Mouse (Mus musculus) cerebellum, adult 11-12 months (tissue): Measurements from ENCODE around the gene Pth1r.
A peak's percentile ranks its signal among the peaks of the same experiment; 100 is the strongest.
"Not testable (repeated sequence)": the region's sequence is repeated elsewhere in the genome, so short reads cannot be mapped to it uniquely, and the experiment has no call there.

ENCODE experiments used
- DNase-seq: peaks from one replicate; pipeline ENCODE4 v3.0.0; 2022

Pth1r gene

DNA sequence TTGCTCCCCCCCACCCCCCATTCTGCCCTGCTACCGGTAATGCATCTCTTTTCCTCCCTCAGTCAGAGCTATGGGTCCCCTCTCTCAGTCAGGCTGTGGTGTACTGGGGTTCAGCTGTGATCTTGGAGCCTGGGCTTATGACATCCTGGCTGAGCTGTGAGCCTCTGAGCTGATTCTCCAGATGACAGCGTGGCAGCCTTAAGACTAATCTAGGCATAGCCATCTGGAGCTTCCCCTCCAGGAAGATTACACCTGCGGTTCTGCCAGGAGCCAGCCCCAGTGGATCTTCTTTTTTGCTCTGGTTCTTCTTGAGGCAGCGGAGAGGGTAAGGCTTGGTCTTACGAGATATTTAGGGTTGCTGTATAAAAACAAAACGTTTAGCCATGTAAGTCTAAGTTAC is 34.9 kb downstream of the Pth1r start:
- DNase-seq, result no peak

DNA sequence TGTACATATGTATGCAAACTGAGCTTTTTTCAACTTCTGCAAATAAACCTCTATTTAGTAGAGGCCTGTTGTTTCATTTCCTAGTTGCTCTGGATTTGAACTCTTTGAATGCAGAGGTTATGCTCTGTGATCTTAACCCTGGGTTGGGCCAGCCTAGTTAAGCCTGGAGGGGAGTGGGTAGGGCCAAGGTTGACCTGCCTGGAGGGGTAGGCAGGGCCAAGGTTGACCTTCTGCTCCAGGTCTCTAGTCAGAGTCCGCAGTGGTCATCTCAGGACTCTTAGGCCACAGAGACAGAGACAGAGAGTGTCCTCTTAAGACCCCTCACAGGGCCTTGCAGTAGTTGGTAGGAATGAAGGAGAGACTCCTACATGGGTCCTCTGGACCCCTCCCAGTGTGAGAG is 35.4 kb downstream of the Pth1r start:
- peak; percentile 4 for DNase-seq

DNA sequence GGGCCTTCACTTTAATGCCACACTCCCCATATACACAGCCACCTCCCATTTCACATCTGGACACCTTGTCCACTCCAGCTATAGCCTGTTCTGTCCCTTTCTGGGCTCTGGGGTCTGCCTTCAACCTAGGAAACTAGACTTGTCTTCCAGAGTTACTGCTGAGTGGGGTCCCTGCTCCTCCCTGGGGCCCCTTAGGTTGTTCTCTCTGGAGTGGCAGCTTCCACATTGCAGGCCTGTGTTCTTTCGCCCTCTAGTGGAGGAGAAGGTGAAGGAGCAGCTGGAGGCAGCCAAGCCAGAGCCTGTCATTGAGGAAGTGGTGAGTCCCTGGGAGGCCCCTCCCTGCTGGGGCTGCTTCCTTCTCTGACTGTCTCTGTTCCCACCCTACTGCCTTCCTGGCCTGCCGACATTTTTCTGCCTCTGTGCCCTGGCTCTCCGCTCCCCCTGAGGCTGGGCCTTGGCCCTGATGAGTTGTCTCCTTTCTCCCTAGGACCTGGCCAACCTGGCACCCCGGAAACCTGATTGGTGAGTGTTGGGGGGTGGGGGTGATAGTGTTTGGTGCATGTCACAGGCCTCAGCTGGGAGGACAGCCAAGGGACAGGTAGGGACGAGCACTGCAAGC is 37.2 kb downstream of the Pth1r start:
- DNase-seq, result peak; percentile 74

DNA sequence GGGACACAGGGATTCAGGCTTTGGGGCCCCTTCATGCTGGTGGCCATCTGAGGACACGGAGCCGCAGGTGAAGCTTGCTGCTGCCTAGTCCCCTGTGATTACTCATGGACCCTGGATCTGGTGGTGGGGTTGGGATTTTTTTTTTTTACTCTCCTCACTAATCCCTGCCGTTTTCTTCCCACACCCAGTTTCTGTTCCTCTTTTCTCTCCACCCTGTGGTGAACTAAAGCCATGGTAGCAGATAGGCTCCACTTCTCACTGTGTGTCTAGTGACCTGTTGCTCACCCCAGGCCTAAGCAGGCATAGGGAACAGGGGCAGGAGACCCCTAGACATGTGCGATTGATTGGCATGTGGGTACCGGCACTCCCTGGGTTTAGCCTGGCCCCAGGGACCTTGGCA is 40.2 kb downstream of the Pth1r start:
- DNase-seq, result no peak

DNA sequence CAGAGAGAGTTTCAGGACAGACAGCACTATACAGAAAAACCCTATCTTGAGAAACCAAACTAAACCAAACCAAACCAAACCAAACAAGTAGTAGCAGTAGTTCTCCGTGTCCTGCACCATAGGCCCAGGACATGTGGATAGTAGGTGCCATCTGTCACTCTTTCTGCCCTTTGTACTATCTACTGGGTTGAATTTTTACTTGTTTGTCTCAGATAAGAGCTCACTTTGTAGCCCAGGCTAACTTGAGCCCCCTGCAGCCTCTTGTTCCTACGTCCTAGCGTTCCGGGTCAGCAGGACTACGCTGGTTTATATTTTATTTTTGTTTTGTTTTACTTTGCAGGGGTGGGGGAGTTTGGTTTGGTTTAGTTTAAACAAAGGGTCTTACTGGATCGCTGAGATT is 43.0 kb downstream of the Pth1r start:
- DNase-seq, result no peak

DNA sequence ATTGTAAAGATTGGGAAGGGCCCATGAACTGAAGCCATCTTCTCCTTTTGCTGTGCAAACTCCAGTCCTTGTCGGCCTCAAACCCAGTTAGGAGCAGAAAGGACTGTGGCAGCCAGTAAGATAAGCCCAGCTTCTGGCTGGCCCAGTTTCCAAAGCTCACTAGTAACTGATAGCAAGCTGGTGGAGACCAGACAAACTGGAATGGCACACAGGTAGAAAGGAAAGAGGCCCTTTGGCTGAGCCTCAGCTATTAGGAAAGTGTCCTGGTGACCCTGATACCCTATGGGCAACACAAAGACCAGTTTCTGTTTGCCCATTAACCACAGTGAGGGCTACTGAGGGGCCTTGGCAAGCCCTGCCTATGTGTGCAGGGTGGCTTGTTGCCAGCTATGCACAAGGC is 44.1 kb downstream of the Pth1r start:
- DNase-seq, result no peak

DNA sequence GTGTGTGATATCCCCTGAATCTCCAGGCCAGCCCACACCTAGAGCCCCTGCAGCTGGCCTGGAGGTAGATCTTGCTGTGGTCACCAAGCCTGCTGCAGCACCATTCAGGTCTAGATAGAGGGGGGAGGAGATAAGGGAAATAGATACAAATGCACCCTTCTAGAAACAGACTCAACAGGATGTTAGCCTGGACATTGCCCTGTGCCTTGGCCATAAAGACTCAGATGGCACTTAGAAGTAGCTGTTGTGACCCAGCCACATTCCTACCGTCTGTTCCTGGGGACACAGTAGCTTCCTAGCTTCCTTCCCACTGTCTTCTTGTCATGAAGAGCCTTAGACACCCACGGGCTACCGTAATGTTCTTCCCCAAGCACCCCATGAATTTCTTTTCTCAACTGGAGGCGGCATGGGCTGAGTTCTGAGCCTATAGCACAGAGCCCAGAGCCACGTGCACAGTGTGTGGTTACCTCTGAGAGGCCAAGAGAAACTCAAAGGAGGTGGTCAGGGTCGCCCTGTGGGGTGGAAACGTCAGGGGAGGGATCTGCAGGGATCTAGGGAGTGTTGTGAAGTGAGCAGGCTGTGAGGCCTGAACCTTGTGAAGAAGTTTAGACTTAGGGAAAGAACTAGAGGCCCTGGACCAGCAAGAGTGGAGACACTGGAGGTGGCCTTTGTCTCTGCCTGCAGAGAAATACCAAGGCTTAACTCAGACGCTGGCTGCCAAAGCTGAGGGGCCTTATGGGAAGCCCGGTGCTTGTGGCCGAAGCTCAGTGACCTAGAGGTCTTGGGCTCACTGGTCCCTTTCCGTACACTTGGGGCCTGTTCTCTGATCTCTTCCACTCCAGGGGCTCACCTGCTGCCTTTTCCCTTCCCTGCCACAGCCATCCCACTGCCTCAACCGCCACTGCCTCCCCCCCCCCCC is 45.6 kb downstream of the Pth1r start:
- DNase-seq, result no peak

DNA sequence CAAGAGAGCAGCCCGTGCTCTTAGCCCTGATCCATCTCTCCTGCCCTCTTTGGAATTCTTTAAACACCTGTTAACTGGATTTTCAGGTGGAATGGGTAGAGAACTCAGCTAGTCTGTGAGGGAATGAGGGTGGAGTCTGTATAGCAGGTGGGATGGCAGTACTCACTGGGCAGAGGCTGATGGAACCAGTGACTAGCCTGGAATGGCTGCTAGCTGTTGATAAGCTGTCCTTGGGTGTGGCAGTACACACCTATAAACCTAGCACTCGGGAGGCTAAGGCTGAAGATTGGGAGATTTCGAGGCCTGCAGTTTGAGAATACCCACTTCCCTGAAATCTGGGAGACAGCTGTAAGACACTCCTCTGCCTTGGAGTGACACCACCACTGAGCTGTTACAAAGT is 47.4 kb downstream of the Pth1r start:
- no peak for DNase-seq

DNA sequence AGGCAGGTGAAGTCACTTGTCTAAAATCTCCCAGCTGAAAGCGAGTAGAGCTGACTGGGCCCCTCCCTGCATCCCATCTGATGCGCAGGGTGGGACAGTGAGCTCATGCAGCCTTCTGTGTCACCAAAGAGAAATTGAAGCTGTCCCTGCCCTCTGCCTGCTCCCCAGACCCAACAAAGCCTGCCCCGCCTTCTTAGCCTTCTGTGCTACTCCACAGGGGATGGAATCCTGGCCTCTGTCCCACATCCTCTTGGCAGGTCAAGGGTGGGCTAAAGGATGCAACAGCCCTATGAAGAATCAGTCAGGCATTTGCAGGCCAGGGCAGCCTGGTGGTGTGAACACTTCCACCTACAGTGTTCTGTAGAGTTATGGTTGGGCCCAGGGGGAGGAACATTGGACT is 49.5 kb downstream of the Pth1r start:
- DNase-seq, result peak; percentile 64

DNA sequence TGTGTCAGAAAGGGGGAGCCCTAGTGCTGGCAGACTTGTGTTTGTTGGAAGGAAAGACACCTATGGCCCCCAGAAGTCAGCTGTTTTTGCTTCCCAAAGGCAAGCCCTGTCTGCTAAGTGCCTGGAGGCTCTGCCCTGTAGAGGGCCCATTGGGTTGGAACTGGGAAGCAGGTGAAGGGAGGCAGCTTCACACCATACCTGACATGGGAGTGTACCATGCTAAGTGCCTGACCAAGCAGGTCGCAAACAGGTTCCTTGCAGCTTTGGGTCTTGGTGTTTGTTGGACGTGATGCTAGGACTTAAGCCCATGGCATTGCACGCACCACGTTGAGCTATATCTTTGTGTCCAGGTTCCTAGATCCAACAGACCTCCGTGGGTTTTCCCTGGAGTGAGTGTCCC is 50.5 kb downstream of the Pth1r start:
- DNase-seq, result no peak

DNA sequence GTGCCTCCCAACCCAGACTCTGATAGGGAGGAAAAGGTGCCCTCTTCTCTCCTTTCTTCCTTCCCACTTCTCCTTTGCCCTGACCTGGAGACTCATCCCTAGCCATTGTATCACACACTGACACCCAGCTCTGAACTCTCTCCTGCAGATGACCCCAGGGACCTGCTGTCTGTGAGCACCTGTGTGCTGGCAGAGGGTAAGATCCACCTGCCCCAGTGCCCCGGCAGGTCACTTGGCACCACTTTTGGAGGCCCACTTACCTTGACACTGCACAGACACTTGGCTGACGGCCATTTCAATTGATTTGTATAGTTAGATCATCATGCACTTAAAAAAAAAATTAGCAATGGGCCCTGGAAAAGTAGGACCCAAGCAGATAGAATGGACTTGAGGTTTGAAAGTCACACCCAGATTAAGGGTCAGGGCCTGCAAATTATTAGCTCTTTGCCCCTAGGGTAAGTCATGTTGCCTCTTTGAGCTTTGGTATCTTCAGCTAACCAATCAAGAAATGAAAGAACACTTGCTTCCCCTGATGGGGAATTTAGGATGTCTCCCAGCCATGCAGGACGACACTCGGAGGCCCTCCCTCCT is 51.7 kb downstream of the Pth1r start:
- no peak for DNase-seq

DNA sequence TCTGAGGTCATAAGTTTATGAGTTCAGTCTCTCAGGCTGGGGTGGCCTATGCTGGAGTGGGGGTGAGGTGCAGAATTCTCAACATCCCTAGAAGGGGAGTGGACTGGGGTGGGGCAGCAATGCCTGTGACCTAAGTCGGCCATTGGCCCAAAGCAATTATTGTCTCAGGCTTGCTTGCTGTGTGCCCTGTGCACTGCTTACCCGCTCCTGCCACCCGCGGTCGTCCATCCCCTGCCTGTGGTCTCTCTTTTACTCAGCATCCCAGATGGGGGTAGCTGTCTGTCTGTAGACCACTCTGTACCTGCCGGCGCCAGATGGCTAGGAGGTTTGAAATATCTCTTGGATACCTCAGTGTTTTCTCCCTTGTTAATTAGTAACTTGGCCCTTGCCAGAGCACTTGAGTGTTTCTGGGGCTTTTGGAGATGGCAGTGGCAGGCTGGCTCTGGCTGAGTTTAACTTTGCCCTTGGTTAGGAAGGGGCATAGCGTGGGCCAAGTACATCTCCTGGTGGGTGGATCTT is 57.6 kb downstream of the Pth1r start:
- no peak for DNase-seq

DNA sequence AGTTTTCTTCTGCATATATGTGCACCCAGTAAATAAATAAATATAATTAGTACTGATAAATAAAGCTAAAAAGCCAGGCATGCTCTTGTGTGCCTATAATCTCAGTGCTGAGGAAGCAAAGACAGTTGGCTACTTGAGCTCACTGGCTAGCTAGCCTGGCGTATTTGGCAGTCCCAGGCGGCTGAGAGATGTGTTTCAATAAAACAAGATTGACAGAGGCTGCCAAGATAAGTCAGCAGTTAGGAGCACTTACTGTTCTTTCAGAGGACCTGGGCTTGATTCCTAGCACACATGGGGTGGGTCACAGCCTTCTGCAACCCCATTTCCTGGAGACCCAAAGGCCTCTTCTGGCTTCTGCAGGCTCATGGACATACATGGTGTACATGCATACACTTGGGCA is 59.1 kb downstream of the Pth1r start:
- DNase-seq, result no peak

DNA sequence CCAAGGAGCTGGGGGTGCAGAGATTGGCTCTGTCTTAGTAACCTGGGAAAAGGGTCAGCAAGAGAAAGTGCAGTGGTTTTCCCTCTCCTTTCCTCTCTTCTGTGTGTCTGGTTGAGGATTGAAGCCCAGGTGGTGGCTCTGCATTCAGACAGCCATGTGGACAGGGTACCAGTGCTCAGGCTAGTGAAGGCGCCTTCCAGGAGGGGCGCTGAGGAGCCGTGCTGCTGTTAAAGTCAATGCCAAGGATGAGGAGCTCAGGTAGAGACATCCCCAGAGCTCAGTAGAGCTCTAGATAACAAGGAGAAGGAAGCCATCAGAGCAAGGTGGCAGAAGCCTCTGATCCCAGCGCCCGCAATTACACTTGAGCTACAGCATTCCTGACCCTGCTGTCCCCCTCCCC is 59.9 kb downstream of the Pth1r start:
- DNase-seq, result no peak

DNA sequence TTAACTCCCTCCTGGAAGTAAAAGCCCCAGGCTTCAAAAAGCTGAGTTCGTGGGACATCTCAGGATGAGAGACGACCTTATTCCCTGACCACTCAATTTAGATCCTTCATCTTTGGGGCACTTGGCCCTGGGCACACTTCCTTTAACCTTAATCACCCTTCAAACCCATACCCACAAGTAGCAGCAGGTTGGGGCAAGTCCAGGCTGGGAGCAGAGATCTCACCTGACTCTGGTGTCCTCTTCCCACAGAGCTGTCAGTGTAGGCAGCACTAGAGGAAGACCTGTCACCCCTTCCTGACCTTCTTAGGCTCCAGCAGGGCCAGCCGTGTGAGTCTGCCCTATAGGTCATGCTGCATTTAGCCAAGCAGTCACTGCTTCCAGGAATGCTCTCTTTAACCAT is 60.5 kb downstream of the Pth1r start:
- DNase-seq, result no peak

DNA sequence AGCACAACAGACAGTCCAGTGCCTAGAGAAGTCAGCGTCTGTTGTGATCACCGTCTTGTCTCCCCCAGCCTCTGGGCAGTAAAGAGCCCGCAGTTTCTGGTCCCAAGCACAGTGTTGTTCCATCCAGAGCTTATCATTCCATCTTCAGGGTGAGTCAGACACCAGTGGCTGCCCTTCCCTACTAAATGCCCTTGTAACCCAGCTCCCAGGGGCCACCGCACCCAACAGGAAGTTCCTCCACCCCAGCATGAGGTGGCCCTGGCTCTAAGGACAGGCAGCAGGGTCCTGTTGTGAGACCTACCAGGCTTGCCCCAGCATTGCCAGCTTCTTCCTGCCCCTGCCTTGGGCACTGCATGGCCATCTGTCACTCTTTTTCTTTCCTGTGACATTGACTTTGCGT is 61.4 kb downstream of the Pth1r start:
- no peak for DNase-seq

DNA sequence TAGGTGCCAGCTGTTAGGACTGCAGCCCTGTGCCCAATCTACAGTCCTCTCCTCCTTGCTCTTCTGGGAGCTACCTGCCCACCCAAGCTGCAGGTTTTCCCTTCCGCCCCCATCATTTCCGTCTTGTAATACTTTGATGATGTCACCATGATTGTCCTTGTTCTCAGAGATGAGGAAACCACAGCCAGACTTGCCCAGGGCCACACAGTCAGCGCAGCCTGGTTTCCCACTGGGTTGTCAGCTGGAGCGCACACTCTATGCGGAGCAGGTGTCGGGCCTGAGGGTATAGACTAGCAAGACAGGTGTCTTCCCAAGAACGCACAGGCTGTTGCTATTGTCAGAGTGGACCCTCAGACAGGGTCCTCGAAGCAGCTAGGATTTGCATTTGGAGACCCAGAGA is 61.8 kb downstream of the Pth1r start:
- DNase-seq, result no peak

DNA sequence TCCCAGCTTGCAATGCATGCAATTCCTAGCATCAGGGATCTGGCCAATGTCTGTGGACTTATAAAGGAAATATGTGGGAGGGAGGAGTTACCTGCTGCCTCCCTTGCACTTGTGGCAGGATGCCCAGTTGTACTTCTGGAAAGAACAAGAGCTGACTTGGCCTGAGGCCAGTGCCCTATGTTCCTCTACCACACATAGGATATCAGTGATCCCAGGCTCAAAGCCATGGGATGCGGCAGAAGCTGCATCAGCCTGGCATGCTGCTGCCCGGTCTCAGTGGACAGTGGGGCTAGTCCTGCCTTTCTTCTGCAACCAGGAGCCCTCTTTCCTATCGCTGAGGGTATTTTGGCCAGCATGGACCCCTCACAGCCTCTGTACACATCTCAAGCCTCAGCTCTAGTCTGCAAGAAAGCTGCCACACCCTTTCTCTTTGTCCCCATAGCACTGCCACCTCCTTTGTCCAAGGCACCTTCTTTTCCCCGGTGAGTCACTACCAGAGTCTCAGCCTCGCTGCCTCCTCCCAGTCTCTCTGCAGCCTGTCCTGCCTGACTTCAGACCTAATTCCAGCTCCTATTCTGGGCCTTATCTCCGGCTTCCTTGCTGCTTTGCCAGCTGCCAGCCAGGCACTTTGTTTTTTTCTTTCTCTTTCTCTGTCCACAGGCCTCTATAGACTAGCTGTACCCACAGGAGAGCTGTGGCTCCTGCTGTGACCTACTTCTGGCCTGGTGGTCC is 62.7 kb downstream of the Pth1r start:
- DNase-seq, result peak; percentile 91

DNA sequence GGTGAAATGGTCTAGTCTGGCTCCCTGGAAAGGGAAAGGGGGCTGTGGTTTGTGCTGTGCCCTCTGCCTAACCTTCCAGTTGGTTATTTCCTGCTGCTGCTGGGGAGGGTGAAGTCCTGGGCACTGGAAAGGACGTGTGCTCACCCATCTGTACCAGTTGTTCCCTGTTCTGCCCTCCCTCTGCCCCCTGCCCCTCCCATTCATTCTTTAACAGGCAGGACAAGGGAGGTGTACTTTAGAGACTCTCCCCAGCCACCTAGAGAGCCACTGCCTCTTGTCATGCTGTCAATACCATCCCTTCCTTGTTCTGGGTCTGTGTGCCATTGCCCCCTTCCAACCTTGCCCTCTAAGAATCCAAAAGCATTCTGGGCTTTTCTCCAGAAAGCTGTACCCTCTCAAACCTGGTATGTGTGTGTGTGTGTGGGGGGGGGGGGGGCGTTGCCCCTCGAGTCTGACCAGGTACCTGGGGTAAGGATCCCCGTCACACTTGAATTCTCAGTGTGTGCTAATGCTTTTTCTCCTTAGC is 63.3 kb downstream of the Pth1r start:
- no peak for DNase-seq

DNA sequence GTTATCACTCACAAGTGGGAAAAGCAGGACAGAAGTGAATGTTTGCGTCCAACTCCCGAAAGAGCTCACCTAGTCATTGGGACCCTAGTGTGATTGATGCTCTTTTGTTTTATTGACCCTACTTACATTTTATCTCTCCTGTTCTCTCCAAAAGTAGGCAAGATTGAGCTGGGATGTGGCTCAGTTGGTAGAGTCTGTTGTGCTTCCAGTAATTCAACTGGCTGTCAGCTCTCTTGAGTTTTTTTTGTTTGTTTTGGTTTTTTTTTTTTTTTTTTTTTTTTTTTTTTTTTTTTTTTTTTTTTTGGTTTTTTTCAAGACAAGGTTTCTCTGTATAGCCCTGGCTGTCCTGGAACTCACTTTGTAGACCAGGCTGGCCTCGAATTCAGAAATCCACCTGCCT is 64.2 kb downstream of the Pth1r start:
- DNase-seq, result not testable (repeated sequence)

DNA sequence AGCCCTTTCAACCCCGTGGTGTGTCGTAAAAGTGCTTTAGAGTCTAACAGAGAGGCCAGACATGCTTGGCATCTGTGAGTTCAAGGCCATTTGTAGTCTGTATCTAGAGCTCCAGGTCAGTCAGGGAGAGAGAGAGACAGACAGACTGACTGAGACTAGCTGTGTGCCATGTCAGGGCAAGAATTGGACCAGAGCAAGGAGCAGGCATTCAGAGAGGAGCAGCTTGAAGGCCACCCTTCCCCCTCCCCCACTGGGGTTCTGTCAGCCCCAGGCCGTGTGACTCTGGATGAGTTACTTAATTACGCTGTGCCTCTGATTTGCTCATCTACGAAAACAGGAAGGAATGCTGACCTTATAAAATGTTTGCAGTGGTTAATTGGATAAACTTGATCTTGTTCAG is 64.7 kb downstream of the Pth1r start:
- DNase-seq, result peak; percentile 47

DNA sequence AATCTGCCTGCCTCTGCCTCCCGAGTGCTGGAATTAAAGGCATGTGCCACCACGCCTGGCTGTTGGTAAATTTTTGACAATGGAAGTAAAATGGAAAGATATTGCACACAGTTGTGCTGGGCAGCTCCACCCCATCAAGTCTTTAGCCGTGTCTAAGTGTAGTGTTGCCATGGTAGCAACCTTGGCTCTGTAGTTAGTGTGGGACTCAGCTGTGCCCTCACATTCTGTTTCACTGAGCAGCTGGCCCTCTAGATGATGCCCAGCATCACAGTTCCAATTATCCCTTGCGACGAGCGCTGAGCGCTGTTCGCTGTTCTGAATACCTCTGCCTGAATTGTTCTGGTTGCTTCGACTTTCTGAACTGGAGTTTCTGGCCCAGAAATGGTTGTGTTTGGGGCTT is 65.1 kb downstream of the Pth1r start:
- DNase-seq, result no peak
